Mouse (Mus musculus) heart, postnatal 0 days (tissue): Measurements from ENCODE around the gene Polr1d.

Experiments
- CTCF ChIP-seq: IDR thresholded peaks from 2 replicates; pipeline ENCODE4 v1.5.1; 2016; ENCODE audit warnings: antibody characterized with exemption, control low read depth, low read depth
- EP300 ChIP-seq: IDR thresholded peaks from 2 replicates; pipeline ENCODE4 v1.6.1; 2016; ENCODE audit warnings: antibody characterized with exemption, low read depth

GRCm38 (mm10) chr5:147129484-147129883 is 52.6 kb downstream of the Polr1d start:
- no peak for TF ChIP-seq CTCF
- no peak for TF ChIP-seq EP300
